In genomic region chr11:115234320-115235044, GRCm38 (mm10) we compare ENCODE assay signal across 11 mouse cellular contexts. TPM values are rescaled to one million over a fixed set of nuclear protein-coding genes. Genes with fewer than 3 reads are reported as not detected.
DNase-seq lines count a peak whose midpoint lies in the region; ATAC-seq lines count a peak whose summit lies in the region.
"Had no signal": no experiment of that assay in that cellular context is flagged by ENCODE, and none has a peak within 500 bp of the region (broad histone marks: within the 10 kb centered on the region; RNA-seq: fewer than 3 reads in every experiment).

No protein-coding gene starts in this region.

- H3K4me1 ChIP-seq in megakaryocyte, embryonic 14.5 days, result peaks cover 74% of the 10 kb centered on the region
- peaks cover 29% of the 10 kb centered on the region for H3K4me1 ChIP-seq in midbrain, embryonic 11.5 days (ENCODE audit: control insufficient read depth, insufficient read depth, low read length)

- no peaks in the 10 kb centered on the region for H3K9me3 ChIP-seq in megakaryocyte, embryonic 14.5 days
- H3K9me3 ChIP-seq in midbrain, embryonic 11.5 days (ENCODE audit: control insufficient read depth, low read length), result no peaks in the 10 kb centered on the region
- H3K9me3 ChIP-seq: G1E; heart, embryonic 13.5 days had no signal

- peaks cover 82% of the 10 kb centered on the region for H3K36me3 ChIP-seq in megakaryocyte, embryonic 14.5 days (replicated peaks; ENCODE audit: low read length)
- no peaks in the 10 kb centered on the region for H3K36me3 ChIP-seq in midbrain, embryonic 11.5 days (ENCODE audit: control insufficient read depth, insufficient read depth, low read length)

- H3K27me3 ChIP-seq in megakaryocyte, embryonic 14.5 days (replicated peaks), result peaks cover 5% of the 10 kb centered on the region
- no peaks in the 10 kb centered on the region for H3K27me3 ChIP-seq in midbrain, embryonic 11.5 days (ENCODE audit: control insufficient read depth, insufficient read depth, low read length)

- peak overlapping the region; percentile 30 for H3K4me3 ChIP-seq in megakaryocyte, embryonic 14.5 days (replicated peaks)
- no peak overlapping the region for H3K4me3 ChIP-seq in midbrain, embryonic 11.5 days (ENCODE audit: low read depth, low read length)
- H3K4me3 ChIP-seq: heart, embryonic 13.5 days had no signal

- H3K9ac ChIP-seq in midbrain, embryonic 11.5 days (ENCODE audit: low read length), result no peak overlapping the region
- H3K9ac ChIP-seq: heart, embryonic 13.5 days had no signal

- no peak overlapping the region for H3K4me2 ChIP-seq in midbrain, embryonic 11.5 days
- H3K4me2 ChIP-seq: heart, embryonic 13.5 days had no signal

- peak overlapping the region; percentile 30; the same call in 1 of the 2 replicates for H3K27ac ChIP-seq in midbrain, embryonic 11.5 days (ENCODE audit: low read depth, low read length)
- H3K27ac ChIP-seq: heart, embryonic 13.5 days had no signal

- ATAC-seq in megakaryocyte, adult 5-6 weeks (ENCODE audit: poor library complexity, severe bottlenecking), result no peak
- no peak for ATAC-seq in midbrain, embryonic 11.5 days (ENCODE audit: low FRiP score)

- 76% methylated on average over 14 of the region's 15 CpGs for WGBS in midbrain, embryonic 11.5 days

- peak; percentile 64 for DNase-seq in heart, postnatal 4 days
- DNase-seq in heart, adult 11 months, result no peak
- DNase-seq in adrenal gland, postnatal 14 days, result peak; percentile 84
- DNase-seq in midbrain, embryonic 11.5 days (ENCODE audit: low spot score, missing footprints), result no peak
- no peak for DNase-seq in embryo, embryonic 11 days
- no peak for DNase-seq in layer of hippocampus, adult 11-12 months (ENCODE audit: low spot score)

RNA-seq across cellular contexts. Expression of gene Grin2c, which starts 32.6 kb away (rescaled TPM):
- total RNA-seq in heart, postnatal 4 days (2021), result under 1 TPM; 0.12 to 0.18 TPM
- not detected in 2 replicates for polyA plus RNA-seq in megakaryocyte, embryonic 14.5 days (2012; ENCODE audit: insufficient read depth, low replicate concordance)
- total RNA-seq in megakaryocyte, adult 5-6 weeks (2015), result 0.05 TPM in 1 of 2 replicates, not detected in the other
- not detected in 2 replicates for total RNA-seq in megakaryocyte, adult 5-6 weeks (2017)
- 0.90 and 0.96 TPM in 2 replicates for total RNA-seq in adrenal gland, postnatal 14 days (2021)
- polyA plus RNA-seq in midbrain, embryonic 11.5 days (2014; fragmentation: Nextera tagmentation; extraction: Ambion mirVana), result 0.04 and 0.18 TPM in 2 replicates
- total RNA-seq: megakaryocyte progenitor cell, adult 5-6 weeks had no signal
- polyA plus RNA-seq: G1E; heart, embryonic 13.5 days had no signal

RNA-seq across cellular contexts. Expression of gene Fdxr, which starts 42.4 kb away (rescaled TPM):
- 1 to 10 TPM; 7.5 to 9.5 TPM for total RNA-seq in heart, postnatal 4 days (2021)
- polyA plus RNA-seq in megakaryocyte, embryonic 14.5 days (2012; ENCODE audit: insufficient read depth, low replicate concordance), result 21.8 and 28.5 TPM in 2 replicates
- total RNA-seq in megakaryocyte, adult 5-6 weeks (2015), result 4.4 and 5.6 TPM in 2 replicates
- total RNA-seq in megakaryocyte, adult 5-6 weeks (2017), result 9.9 and 14.3 TPM in 2 replicates
- total RNA-seq in adrenal gland, postnatal 14 days (2021), result 592 and 605 TPM in 2 replicates
- polyA plus RNA-seq in midbrain, embryonic 11.5 days (2014; fragmentation: Nextera tagmentation; extraction: Ambion mirVana), result 11.2 and 12.7 TPM in 2 replicates

RNA-seq across cellular contexts. Expression of gene Nat9, which starts 46.8 kb away (rescaled TPM):
- total RNA-seq in heart, postnatal 4 days (2021), result 10 to 100 TPM; 11.9 to 12.0 TPM
- polyA plus RNA-seq in megakaryocyte, embryonic 14.5 days (2012; ENCODE audit: insufficient read depth, low replicate concordance), result 23.4 and 27.1 TPM in 2 replicates
- total RNA-seq in megakaryocyte, adult 5-6 weeks (2015), result 16.1 and 17.7 TPM in 2 replicates
- total RNA-seq in megakaryocyte, adult 5-6 weeks (2017), result 23.9 and 36.1 TPM in 2 replicates
- total RNA-seq in adrenal gland, postnatal 14 days (2021), result 26.4 and 30.6 TPM in 2 replicates
- 17.7 and 19.2 TPM in 2 replicates for polyA plus RNA-seq in midbrain, embryonic 11.5 days (2014; fragmentation: Nextera tagmentation; extraction: Ambion mirVana)

RNA-seq across cellular contexts. Expression of gene Tmem104, which starts 47.2 kb away (rescaled TPM):
- 1 to 10 TPM; 5.2 to 9.3 TPM for total RNA-seq in heart, postnatal 4 days (2021)
- 9.2 and 14.1 TPM in 2 replicates for polyA plus RNA-seq in megakaryocyte, embryonic 14.5 days (2012; ENCODE audit: insufficient read depth, low replicate concordance)
- total RNA-seq in megakaryocyte, adult 5-6 weeks (2015), result 23.9 and 25.7 TPM in 2 replicates
- total RNA-seq in megakaryocyte, adult 5-6 weeks (2017), result 6.1 and 8.7 TPM in 2 replicates
- total RNA-seq in adrenal gland, postnatal 14 days (2021), result 9.0 and 15.7 TPM in 2 replicates
- polyA plus RNA-seq in midbrain, embryonic 11.5 days (2014; fragmentation: Nextera tagmentation; extraction: Ambion mirVana), result 6.2 and 9.2 TPM in 2 replicates

Comparison
In these comparisons a context has a peak if more than half of its experiments do, and no peak if none do; other contexts are left out.
1. DNase-seq: peak in heart, postnatal 4 days (single experiment) and adrenal gland, postnatal 14 days (single experiment); none in heart, adult 11 months (single experiment), midbrain, embryonic 11.5 days (single experiment), embryo, embryonic 11 days (single experiment) and layer of hippocampus, adult 11-12 months (single experiment).
2. RNA of gene Fdxr, which starts 42.4 kb away (total RNA-seq): 592 to 605 TPM in adrenal gland, postnatal 14 days; 4.4 to 14.3 TPM in megakaryocyte, adult 5-6 weeks and 7.5 to 9.5 TPM in heart, postnatal 4 days; every median in the first group is over 10 times any median in the second.